Mouse (Mus musculus) midbrain, embryonic 10.5 days (tissue): ENCODE measurements at regions not wholly inside any gene's neighbourhood (a gene's known extent, or its start where the extent isn't known, plus 50 kb on each side); places are given as distances from the start of the nearest gene placed in this dataset.

Source experiments
- DNase-seq: peaks from one replicate; pipeline ENCODE4 v3.0.0-alpha.2; 2017; ENCODE audit warnings: low spot score
- H3K27ac ChIP-seq: fragments of 300-500 bp; sonication (generic); replicated peaks from 2 replicates; pipeline ENCODE4 v1.5.1; 2016; ENCODE audit warnings: mild to moderate bottlenecking
- H3K27me3 ChIP-seq: fragments of 300-500 bp; sonication (generic); 2 replicates; pipeline ENCODE4 v1.6.1; 2016; ENCODE audit warnings: low read depth, mild to moderate bottlenecking; ENCODE audit not compliant: poor library complexity, severe bottlenecking
- H3K36me3 ChIP-seq: fragments of 300-500 bp; sonication (generic); 2 replicates; pipeline ENCODE4 v1.6.1; 2016; ENCODE audit warnings: mild to moderate bottlenecking, moderate library complexity
- H3K4me1 ChIP-seq: fragments of 300-500 bp; sonication (generic); 2 replicates; pipeline ENCODE4 v1.6.1; 2016
- H3K4me3 ChIP-seq: fragments of 300-500 bp; sonication (generic); 2 replicates; pipeline ENCODE4 v1.5.1; 2016; ENCODE audit warnings: mild to moderate bottlenecking, moderate library complexity
- H3K9me3 ChIP-seq: fragments of 300-500 bp; sonication (generic); replicated peaks from 2 replicates; pipeline ENCODE4 v1.6.1; 2016; ENCODE audit warnings: mild to moderate bottlenecking
- WGBS: fragments of 180-500 bp; shearing (Covaris S2); methylation state at CpG from one replicate; pipeline ENCODE4 v1.1.7; 2016; 5-methylcytosine and 5-hydroxymethylcytosine counted together

DNA sequence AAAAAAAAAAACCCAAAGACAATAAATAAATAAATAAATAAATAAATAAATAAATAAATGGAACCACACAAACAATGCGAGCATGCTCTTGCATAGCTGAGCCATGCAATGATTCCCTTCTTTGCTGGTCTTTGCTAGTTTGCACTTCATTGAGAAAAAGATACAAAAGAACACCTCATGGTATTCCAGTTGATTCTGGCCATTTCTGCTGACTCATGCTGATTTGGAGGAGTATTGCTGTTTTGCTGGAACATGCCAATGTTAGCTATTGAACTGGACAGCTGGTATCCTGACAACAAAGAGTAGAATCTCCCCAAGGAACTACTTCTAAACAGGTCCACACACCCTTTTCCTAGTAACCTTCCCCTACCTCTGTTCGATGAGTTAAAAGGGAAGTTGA lies 60.2 kb downstream of the Htr1a start:
- no peak for DNase-seq
- H3K9me3 ChIP-seq, result no peaks in the 10 kb centered on the region
- WGBS, result 86% methylated on average over 2 of the region's 2 CpGs
- H3K27me3 ChIP-seq, result no peaks in the 10 kb centered on the region
- no peaks in the 10 kb centered on the region for H3K36me3 ChIP-seq
- no peaks in the 10 kb centered on the region for H3K4me1 ChIP-seq
- H3K27ac ChIP-seq, result no peak overlapping the region
- no peak overlapping the region for H3K4me3 ChIP-seq

DNA sequence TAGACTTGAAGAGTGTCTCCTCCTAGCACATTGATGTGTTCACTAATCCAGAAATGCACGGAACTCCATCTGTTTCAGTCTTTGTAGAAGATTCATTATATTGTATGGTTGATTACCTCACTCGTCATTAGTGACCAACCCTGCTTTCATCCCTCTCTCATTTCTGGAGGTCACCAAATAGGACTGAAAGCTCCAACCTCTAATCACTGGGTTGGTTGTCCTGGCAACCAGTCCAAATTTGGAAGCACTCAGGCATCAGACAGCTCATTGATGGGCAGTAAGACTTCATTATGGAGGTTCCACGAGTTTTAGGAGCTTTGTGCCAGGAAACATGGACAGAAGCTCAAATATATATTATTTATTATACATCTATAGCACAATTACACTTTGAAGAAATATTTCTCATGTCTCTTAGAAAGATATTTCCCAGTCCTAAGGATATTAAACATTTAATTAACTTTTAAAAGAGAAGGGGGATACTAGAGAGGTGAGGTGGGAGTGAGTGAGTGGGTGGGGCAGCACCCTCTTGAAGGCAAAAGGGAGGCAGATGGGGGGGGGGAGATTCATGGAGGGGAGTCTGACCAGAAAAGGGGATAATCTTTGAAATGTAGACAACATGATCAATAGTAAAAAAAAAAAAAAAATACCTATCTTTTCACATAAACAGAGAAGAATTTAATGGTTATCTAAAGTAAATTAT lies 94.7 kb downstream of the Htr1a start:
- Histone ChIP-seq H3K36me3 (no peaks in the 10 kb centered on the region), H3K27me3 (no peaks in the 10 kb centered on the region), H3K9me3 (no peaks in the 10 kb centered on the region), H3K4me3 (no peak overlapping the region), H3K27ac (no peak overlapping the region), H3K4me1 (peaks cover 6% of the 10 kb centered on the region)
- WGBS, result 13% methylated on average over 3 of the region's 3 CpGs
- peak; percentile 21 for DNase-seq

DNA sequence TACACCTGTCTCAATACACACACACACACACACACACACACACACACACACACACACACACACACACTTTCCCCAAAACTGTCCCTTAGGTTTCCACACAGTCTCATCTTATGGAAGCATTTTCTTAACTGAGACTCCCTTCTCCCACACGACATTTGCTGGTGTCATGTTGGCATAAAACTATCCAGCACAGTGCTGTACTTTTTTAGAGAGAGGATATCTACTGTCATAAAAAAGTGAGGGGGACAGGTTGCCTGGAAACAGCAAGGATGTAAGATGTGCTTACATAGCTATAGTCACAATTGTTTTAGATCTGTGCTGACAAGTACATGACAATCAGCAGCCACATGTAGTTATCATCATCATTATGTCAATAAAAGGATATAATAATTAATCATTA lies 129.8 kb downstream of the Htr1a start:
- H3K4me1 ChIP-seq, result no peaks in the 10 kb centered on the region
- no peak overlapping the region for H3K4me3 ChIP-seq
- H3K27me3 ChIP-seq, result no peaks in the 10 kb centered on the region
- DNase-seq, result no peak
- no peaks in the 10 kb centered on the region for H3K36me3 ChIP-seq
- no peak overlapping the region for H3K27ac ChIP-seq
- no peaks in the 10 kb centered on the region for H3K9me3 ChIP-seq
- WGBS, result 52% methylated on average over 1 of the region's 1 CpGs

DNA sequence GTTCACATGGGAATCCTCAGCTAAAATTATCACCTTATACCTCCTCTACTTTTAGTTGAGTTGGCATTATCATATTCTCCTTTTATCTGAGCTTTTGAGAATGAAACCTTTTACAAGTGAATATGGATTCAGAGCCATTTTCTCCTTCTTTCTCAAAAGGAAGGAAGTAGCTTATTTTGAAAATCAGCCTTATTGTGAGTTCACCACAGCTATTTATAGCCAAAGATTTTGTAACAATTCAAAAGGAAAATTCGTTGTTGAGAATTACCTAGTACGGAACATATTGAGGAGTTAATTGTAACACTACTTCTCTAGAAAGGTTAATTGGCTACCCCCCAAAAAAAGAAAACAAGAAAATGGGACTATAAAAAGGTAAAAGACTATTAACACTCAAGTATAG lies 163.0 kb downstream of the Htr1a start:
- H3K4me3 ChIP-seq, result no peak overlapping the region
- no peaks in the 10 kb centered on the region for H3K36me3 ChIP-seq
- H3K27ac ChIP-seq, result no peak overlapping the region
- H3K9me3 ChIP-seq, result no peaks in the 10 kb centered on the region
- 89% methylated on average over 2 of the region's 2 CpGs for WGBS
- no peaks in the 10 kb centered on the region for H3K4me1 ChIP-seq
- DNase-seq, result no peak
- H3K27me3 ChIP-seq, result no peaks in the 10 kb centered on the region

DNA sequence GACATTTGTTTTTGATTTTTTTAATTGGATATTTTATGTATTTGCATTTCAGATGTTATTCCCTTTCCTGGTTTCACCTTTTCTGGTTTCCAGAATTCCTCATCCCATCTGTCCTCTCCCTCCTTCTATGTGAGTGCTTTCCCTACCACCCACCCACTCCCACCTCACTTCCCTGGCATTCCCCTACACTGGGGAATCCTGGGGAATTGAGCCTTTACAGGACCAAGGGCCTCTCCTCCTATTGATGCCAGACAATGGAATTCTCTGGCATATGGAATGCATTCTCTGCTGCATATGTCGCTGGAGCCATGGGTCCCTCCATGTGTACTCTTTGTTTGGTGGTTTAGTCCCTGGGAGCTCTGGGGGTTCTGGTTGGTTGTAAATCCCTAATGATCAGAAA lies 175.9 kb downstream of the Htr1a start:
- no peaks in the 10 kb centered on the region for H3K9me3 ChIP-seq
- no peak overlapping the region for H3K27ac ChIP-seq
- H3K36me3 ChIP-seq, result no peaks in the 10 kb centered on the region
- no peak for DNase-seq
- no peaks in the 10 kb centered on the region for H3K4me1 ChIP-seq
- 44% methylated on average over 1 of the region's 1 CpGs for WGBS
- no peaks in the 10 kb centered on the region for H3K27me3 ChIP-seq
- no peak overlapping the region for H3K4me3 ChIP-seq

DNA sequence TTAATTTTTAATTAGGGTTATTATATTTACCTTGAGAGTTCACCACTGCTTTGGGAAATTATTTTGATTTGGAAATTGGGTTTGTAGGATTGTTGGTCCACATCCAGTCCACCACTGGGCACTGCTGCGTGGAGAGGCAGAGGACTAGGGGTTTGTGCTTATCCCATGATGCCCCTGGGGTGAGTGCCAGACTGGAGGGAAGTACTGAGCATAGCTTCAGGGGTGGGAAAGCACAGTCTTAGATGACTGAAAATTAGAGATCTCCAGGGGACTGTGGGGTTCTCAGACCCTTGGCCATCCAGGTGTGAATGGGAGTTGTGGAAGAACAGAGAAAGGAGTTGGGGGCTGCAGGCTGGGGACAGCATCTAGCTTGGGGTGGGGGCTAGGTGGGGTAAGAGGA lies 177.4 kb downstream of the Htr1a start:
- H3K4me1 ChIP-seq, result no peaks in the 10 kb centered on the region
- WGBS, result 88% methylated on average over 1 of the region's 1 CpGs

DNA sequence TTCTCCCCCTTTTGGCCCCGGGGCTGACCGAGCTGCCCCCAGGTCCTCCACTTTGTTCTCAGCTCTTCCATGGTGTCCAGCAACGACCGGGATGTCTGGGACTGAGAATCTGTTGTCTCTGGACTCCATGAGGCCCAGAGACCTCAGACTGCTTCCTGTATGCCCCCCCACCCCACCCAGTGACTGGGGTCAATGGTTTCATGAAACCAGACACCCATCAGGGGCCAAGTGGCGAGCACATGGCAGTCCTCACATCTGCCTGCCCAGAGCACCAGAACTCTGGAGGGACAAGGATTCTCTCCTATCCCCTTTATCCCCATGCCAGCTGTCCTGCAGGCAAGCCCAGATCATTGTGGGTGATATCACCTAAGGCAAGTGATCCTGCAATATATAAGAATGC lies 185.2 kb downstream of the Htr1a start:
- Histone ChIP-seq H3K9me3 (no peaks in the 10 kb centered on the region), H3K36me3 (no peaks in the 10 kb centered on the region), H3K4me3 (no peak overlapping the region), H3K27me3 (no peaks in the 10 kb centered on the region), H3K4me1 (no peaks in the 10 kb centered on the region), H3K27ac (no peak overlapping the region)
- DNase-seq, result no peak
- 90% methylated on average over 5 of the region's 5 CpGs for WGBS

More for the DNA sequence above, 177.4 kb downstream of the Htr1a start:
- Histone ChIP-seq H3K27me3 (no peaks in the 10 kb centered on the region), H3K36me3 (no peaks in the 10 kb centered on the region), H3K9me3 (no peaks in the 10 kb centered on the region), H3K4me3 (no peak overlapping the region), H3K27ac (no peak overlapping the region)
- no peak for DNase-seq

DNA sequence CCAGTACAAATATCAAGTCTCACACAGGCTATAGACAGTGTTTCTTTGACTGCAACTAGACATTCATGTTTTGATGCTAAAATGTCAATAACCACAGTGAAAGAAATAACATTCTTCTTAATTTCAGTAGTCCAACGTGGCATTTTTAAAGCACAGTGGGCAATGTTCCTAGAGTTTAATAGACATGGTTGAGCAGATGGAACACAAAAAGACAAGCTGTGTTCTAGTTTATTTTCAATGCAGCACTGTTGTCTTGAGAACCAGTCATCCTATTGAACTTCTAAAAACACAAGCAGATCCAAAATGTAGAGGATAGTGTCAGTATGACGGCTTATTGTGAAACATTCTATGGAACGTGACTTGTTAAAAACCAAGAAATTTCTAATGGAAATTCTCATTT lies 205.2 kb downstream of the Htr1a start:
- H3K4me3 ChIP-seq, result no peak overlapping the region
- no peak for DNase-seq
- H3K36me3 ChIP-seq, result no peaks in the 10 kb centered on the region
- H3K27ac ChIP-seq, result no peak overlapping the region
- H3K27me3 ChIP-seq, result no peaks in the 10 kb centered on the region
- no peaks in the 10 kb centered on the region for H3K4me1 ChIP-seq
- WGBS, result 87% methylated on average over 3 of the region's 3 CpGs
- H3K9me3 ChIP-seq, result no peaks in the 10 kb centered on the region
